Mouse (Mus musculus) heart, adult 8-10 months (tissue): ENCODE data around the gene Spsb4. TPM values are rescaled to one million over a fixed set of nuclear protein-coding genes. Genes with fewer than 3 reads are reported as not detected.
A peak's percentile ranks its signal among the peaks of the same experiment; 100 is the strongest.
"Not testable (repeated sequence)": the region's sequence is repeated elsewhere in the genome, so short reads cannot be mapped to it uniquely, and the experiment has no call there.

Experiments
- DNase-seq: peaks from one replicate; pipeline ENCODE4 v3.0.0; 2022; ENCODE audit warnings: low spot score
- total RNA-seq, 4 experiments: library from RNA; stranded (reverse); gene quantifications; 2 replicates each; pipeline ENCODE4 v1.2.4; 2022

The Spsb4 gene
- total RNA-seq, 4 experiments from 2014 or later = 3.3 to 4.9 (median 4.3) TPM

DNA sequence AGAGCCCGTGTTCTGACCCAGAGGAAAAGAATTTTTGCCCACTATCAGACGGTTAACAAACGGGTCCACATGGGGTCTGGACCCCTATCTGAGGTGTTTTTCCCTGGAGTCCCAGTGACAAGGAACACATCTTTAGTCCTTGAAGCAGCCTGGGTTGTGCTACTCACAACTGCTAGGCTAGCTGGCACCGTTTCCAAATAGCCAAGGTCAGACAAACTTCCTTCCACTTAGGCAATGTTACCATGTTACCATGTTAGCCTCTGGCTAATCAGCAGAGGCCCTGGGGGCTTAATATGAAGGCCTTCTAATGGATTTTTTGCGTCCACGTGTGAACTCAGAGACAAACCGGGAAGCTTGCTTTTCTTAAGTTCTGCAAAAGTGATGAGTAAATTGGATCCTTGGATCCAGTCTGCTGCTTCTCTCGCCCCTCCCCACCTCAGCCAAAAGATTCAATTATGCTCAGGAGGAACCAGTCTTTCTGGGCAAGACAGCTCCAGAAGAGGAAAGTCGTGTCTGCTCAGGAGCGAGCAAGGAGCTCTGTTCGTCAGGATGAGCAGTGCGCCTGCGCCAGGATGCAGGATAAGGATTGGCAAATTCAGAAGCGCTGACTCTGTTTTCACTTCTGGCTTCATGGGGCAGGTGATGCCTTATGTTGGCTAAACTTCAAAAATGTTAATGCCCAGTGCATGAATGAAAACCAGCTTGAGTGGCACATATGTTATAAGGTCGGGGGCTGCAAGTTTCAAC is 64.4 kb downstream of the Spsb4 start:
- DNase-seq = no peak

- no peak for DNase-seq
Observed at GRCm38 (mm10) chr9:96953443-96953842, 65.2 kb downstream of the Spsb4 start.

DNA sequence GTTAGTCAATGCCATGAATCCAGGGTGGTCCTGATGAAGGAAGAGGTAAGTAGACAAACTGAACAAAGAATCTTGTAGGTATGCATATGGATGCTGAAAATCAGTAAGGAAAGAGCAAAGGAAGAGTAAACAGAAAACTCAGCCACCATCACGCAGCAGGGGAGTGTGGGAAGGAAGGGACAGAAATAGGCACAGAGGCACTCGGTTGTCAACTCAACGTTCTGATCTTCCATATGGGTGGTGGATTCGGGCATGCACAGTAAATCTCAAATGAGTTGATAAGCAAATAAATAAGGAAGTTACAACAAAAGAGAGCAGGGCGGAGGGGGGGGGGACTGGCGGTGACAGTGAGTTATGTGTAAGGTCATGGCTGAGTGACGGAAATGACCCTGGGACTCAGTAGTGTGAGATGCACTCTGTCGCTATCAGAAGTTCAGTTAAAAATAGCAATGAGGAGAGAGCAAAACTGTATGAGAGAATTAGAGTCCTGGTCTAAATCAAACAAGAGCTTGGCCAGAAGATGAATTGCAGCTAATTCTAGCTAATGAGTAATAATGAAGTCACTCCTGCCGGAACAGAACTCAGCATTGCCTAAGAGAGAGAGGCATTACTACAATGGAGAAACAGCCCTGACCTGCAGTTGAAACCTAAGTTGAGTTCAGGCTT is 66.2 kb downstream of the Spsb4 start:
- peak; percentile 32 for DNase-seq

- DNase-seq = no peak
Observed at GRCm38 (mm10) chr9:96949551-96949950, 69.1 kb downstream of the Spsb4 start.

GRCm38 (mm10) chr9:96948546-96948945 is 70.1 kb downstream of the Spsb4 start:
- no peak for DNase-seq

- no peak for DNase-seq
Observed at GRCm38 (mm10) chr9:96947171-96947570, 71.5 kb downstream of the Spsb4 start.

GRCm38 (mm10) chr9:96944517-96944916 is 74.1 kb downstream of the Spsb4 start:
- no peak for DNase-seq

- DNase-seq = no peak
Observed at GRCm38 (mm10) chr9:96942975-96943374, 75.7 kb downstream of the Spsb4 start.

DNA sequence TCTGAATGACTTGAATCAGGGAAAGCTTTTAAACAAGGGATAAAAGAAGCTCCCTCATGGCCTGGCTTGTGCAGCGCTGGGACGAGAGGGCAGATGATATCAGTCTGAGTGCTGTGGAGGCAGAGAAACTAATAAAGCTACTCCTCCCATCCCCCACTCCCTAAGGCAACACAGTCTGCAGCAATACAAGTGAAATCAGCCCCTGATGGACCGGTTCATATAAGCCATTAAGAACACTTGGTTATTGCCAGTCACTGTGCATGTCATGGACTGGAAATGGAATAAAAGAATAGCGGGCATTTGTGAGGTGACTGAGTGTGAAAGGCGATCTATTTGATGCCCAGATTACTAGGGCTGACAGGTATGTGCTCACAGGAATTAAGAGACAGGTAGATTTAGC is 79.8 kb downstream of the Spsb4 start:
- DNase-seq = no peak

DNA sequence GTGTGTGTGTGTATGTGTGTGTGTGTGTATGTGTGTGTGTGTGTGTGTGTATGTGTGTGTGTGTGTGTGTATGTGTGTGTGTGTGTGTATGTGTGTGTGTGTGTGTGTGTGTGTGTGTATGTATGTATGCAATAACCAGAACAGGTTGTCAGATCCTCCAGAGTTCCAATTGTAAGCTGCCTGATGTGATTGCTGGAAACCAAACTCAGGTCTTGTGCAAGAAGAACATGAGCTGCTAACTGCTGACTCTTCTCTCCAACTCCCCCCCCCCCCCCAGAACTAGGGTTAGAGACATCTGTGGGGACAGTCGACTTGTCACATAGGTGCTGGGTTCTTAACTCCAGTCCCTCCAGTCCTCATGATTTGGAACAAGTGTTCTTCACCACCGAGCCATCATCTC is 82.2 kb downstream of the Spsb4 start:
- DNase-seq = not testable (repeated sequence)

GRCm38 (mm10) chr9:96935556-96936300 is 82.9 kb downstream of the Spsb4 start:
- DNase-seq = no peak

DNA sequence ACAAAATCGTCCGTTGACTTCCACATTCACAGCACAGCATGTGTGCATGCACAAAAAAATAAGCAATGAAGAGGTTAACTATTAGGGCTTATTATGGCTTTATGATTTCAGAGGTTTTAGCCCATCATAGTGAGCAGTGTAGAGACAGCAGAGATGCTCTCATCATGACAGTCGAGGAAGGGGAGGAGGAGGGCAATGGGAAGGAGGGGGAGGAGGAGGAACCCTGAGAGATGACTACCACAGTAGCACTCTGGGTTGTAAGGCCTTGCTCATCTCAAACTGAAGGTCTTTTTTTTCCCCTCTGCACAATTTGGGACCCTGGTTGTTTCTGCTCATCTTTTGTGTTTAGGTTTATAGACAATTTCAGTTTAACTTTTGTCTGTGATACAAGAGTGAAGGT is 83.8 kb downstream of the Spsb4 start:
- DNase-seq = no peak

- DNase-seq = no peak
Observed at GRCm38 (mm10) chr9:96932751-96933150, 85.9 kb downstream of the Spsb4 start.

- DNase-seq = no peak
Observed at GRCm38 (mm10) chr9:96923577-96924316, 94.9 kb downstream of the Spsb4 start.

DNA sequence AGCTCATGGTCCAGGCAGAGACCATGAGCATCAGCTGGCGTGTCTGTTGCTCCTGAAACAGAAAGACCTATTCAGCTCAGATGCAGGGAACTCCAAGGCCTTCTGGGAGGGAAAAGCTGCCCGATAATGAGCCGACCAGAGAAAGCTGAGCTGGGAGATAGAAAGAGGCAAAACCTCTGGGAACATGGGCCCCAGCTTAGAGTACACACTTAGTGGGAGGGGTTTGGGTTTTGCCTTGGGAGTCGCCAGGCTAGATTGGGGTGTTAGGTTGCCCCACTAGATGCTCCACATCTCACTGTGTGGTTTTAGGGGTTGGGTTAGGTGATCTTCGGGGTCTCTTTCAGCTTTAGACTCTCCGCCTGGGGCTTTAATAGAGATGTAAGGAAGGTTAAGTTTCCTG is 95.5 kb downstream of the Spsb4 start:
- DNase-seq = no peak

DNA sequence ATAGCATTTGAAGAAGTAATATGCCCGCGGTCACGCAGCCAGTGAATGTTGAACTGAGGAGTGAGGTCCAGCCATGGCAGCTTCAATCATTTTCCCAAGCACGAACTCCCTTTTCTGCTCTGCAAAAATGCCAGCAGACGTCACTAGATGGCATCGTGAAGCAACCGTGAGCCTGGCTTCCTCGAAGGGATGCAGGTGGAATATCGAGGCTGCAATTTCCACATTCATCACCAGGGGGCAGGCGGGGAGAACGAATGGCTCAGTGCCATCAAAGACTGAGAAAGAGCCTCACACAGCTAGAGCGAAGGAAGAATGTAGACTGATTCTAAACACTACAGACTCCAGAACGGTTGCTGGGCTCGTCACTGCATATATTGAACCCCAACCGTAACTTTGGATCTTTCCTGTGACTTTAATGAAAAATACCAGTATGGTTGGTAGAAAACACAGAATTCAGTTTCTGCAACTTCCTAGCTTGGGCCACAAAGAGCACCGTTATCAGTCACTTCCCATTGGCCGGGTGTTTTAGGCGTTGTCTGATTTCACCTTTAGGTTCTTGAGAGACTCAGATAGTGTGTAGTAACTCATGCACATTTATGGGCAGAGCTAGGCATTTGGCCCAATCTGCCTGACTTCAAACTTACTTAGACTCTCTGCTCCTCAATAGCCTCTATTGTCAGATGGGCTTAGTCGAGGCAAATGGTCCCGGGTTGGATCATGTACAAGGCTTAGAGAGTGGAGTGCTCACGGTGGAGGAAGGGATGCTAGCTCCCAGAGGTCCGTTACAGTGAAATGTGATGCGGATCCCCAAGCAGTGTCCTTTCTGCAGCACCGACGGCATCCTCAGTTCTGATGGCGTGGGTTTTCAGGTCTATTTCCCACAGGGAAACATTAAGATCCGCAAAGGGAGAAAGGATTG is 101.8 kb downstream of the Spsb4 start:
- peak; percentile 93 for DNase-seq

DNA sequence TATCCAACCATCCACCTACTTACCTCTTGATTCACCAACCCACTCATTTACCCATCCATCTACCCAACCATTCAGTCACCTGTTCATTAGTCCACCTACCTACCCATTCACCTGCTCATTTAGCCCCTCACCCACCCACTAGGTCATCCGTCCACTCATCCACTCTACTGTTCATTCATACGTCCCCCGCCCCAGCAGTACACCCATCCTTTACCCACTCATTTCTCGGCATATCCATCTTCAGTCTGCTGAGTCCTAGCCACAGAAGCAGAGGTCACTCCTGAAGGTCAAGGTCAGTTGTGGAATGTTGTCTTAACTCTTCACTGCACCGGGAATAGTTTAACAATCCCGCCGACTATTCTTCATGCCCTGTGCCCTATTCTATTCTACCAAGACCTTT is 102.6 kb downstream of the Spsb4 start:
- no peak for DNase-seq

DNA sequence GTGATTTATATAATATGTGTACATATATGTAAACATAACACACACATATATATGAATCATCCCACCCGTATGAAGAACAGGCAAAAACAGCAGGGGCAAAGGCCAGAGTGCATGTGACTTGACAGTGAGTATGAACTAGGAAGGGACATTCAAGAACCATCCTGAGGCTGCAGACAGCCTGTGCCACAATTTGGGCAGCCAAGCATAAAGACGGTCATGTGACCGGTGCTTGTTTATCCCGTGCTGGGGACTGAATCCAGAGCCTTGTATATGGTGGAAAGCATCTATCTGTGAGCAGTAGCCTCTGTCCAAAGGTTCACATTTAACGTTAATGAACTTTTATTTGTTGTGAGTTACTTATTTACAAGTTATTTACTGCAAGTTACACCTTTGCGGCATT is 103.8 kb downstream of the Spsb4 start:
- no peak for DNase-seq

- no peak for DNase-seq
Observed at GRCm38 (mm10) chr9:96914005-96914404, 104.6 kb downstream of the Spsb4 start.

DNA sequence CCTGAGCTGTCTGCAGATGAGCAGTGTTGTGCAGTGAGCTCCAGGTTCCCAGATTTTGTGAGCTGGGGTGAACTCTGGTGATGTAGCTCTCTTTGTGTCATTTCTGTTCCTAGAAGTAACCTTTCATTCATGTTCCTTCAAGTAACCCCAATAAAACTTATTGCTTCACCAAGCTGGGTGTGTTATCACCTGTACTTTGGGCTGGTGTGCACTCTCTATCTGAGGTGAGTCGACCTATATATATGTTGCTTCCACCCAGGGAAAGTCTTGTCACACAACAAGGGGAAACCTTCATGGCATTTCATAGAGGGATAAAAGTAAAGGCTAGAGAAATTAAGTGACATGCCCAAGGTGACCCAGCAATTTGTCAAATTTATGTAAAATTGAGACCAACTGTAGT is 109.1 kb downstream of the Spsb4 start:
- no peak for DNase-seq

DNA sequence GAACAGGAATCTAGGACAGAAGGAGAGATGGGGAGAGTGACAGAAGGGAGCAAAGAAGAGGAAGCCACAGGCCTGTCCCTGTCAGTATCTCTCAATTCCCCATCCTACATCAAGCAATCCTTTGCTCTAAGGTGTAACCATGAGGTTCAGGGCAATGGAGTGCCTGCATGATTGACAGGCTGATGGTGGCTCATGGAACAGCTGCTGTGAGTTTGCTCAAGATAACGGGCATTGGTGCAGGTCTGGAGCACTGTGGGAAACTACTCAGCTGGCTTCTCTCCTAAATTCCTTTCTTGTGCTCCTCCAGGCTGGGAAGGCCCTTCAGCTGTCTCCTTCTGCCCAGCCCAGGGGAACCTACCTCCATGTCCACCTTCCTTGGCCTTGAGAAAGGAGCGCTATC is 109.9 kb downstream of the Spsb4 start:
- no peak for DNase-seq
